Mouse (Mus musculus) lung, postnatal 4 days (tissue): ENCODE results near the gene Slc51b.

Experiments
- DNase-seq, 2 experiments: peaks; one replicate each; pipeline ENCODE4 v3.0.0; 2021

The Slc51b gene

GRCm38 (mm10) chr9:65422760-65423501 is at the start of gene Slc51b:
Gene Slc51b, minus strand, starts transcription at chr9:65422955.
- DNase-seq, result no peak

DNA sequence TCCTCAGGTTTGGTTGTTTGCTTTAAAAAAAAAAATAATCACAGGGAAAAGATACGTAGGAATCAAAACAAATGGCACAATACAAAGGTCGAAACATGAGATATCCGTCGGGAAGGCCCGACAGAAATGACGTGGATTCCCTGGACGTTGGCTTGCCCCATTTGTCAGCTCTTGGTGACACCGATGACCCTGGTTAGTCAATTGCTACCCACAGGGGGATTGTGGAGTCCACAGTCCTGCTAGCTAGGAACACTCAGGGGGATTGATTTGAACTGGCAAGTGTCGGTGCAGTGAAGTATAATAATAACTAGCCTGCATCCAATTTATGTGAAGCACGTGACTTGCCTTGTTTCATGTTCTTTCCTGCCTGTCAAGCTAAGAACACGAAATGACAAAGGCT is 44.9 kb upstream of the Slc51b start:
- DNase-seq, result no peak

DNA sequence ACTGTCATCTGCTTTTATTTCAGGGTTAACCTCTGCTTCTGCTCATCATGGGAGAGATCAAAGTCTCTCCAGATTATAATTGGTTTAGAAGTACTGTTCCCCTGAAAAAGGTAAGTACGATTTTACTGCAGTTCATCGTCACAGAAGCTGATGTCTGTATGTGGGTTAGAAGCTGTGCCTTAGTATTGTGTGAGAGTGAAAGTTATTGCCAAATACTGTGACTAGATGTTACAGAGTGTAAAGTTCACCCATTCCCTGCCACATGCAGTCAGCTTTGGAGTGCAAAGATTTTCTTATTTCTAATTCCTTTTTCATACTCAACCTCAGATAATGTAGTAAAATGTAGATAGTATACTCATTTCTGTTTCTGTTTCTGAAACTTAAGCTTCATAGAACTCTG is 42.5 kb upstream of the Slc51b start:
- DNase-seq, result no peak

- DNase-seq, result no peak
Measured at GRCm38 (mm10) chr9:65464161-65464560, 41.4 kb upstream of the Slc51b start.

GRCm38 (mm10) chr9:65462544-65462943 is 39.8 kb upstream of the Slc51b start:
- DNase-seq, result peak in 1 of 2 experiments; percentile 15

DNA sequence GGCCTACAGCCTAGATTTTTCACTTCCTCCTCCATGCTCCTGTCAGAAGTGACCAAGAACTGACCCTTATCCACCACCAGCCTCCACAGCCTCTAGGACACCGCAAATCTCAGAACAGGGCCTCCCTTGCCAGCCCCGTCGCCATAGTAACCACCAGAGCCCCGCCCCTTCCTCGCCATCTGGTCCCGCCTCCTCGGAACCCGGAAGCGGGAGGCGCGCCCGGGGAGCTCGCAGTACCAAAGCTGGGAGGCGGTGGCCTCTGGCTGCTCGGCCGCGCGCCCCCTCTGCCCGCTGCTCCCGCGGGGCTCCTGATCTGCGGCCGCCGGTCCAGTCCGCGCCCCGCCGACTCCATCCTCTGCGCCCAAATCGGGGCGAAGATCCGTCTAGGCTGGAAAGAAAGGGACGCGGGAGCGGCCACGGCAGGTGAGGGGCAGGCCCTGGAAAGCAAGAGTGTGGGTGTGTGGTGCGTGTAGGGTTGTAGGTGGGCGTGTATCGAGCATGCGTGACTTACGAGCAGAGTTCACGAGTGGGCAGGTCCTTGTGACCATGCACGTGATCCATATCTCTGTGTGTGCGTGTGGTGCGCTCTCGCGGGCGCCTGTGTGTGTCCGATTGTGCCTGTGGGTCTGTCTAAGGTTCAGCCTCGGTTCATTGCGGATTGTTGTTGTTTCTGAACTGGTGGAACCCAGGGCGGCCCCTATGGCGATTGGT is 38.1 kb upstream of the Slc51b start, which contains the start of gene Spg21:
Spg21 (plus strand) TSS at position 216 of the 711 bp plus-strand sequence.
- peak; percentile 97 to 99 for DNase-seq

DNA sequence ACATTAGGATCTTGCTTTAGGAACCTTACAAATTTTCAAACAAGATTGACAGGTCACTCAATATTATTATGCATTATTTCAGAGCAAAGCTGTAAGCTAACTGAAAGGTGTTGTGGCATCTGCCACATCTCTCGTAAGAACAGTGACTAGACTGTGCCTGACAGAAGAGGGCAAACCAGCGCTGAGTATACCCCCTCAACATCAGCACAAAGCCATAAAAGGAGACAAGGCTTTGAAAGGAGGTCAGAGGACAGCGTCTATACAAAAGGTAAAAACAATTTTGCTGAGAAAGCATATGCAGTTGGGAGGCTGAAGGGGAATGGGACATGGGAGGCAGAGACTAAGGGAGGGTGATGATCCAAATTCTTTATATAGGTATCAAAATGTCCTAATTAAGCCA is 37.4 kb upstream of the Slc51b start:
- no peak for DNase-seq

GRCm38 (mm10) chr9:65458975-65459374 is 36.2 kb upstream of the Slc51b start:
- DNase-seq, result no peak

DNA sequence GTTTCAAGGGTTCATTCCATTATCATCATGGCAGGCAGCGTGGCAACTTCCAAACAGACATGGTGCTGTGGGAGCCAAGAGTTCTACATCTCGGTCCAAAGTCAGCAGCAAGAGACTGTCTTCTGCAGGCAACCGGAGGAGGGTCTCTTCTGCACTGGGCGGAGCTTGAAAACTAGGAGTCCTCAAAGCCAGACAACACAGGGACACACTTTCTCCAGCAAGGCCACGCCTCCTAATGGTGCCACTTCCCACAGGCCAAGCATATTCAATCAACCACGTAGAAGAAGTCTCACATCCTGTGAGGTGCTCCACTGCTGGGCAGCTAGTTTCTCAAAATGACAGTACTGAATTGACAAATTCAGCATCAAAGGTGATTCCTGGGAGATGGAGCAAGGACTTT is 25.2 kb upstream of the Slc51b start:
- DNase-seq, result no peak

DNA sequence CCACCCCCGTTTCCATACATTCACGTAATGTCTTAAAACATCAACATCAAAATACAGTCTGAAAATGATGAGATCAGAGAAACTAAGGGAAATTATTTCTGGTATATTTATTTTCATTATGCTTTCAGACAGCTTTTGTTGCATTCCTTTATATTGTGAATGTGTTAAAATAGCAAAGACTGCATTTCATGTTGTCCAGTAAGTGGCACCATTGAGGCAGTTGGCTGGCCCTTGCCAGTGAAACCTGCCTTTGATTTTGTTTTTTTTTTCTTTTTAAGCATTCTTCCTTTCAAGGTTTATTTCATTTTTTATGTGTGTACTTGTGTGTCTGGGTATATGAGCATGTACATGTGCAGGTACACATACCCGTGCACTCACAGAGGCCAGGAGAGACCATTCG is 21.9 kb upstream of the Slc51b start:
- no peak for DNase-seq

DNA sequence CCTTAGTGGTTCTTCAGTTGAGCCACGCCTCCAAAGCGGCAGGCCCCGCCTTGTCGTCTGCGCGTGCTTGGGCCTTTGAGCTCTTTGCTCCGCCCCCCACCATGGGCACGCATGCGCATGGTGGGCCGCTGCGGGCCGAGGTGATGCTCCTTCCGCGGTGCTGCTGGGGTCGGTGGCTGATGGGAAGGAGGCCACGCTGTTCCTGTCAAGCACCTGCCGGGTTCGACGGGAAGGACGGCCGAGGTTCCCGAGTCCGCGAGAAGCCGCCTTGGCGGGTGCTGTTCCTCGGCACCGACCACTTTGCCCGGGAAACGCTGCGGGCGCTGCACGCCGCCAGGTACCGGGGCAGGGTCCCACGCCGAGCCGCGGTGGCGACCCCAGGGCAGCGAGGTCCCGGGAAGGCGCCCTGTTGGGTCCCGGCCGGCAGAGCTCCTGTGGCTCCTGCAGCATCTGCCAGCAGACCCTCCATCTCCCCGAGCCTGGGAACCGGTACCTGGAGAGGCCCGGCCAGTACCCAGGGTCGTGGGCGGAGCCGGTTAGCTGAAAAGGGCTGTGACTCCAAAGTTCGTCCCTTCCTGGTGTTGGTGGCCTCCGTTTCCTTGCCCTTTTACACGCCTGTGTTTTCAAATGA is 13.0 kb upstream of the Slc51b start, which contains the start of gene Mtfmt:
Mtfmt (plus strand) TSS at position 112 of the 631 bp plus-strand sequence.
- DNase-seq, result peak; percentile 95 to 96

GRCm38 (mm10) chr9:65435211-65435610 is 12.5 kb upstream of the Slc51b start:
- DNase-seq, result no peak

DNA sequence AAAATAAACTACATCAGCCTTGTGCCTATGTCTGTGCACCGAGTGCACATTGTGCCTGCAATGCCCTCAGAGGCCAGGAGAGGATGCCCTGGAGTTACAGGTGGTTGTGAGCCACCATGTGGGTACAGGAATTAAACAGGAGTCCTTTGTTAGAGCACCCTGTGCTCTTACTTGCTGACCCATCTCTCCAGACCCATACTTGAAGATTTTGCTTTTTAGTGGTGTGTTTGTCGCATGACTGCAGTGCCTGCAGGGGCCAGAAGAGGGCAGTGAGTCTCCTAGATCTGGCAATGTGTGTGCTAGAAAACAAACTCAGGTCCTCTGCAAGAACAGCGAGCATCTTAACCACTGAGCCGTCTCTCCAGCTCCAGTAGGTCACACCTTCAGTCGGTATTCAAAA is 11.4 kb upstream of the Slc51b start:
- peak; percentile 58 to 70 for DNase-seq

- DNase-seq, result peak; percentile 71 to 90
Measured at GRCm38 (mm10) chr9:65432236-65432635, 9.5 kb upstream of the Slc51b start.

- no peak for DNase-seq
Measured at GRCm38 (mm10) chr9:65430921-65431320, 8.2 kb upstream of the Slc51b start.

DNA sequence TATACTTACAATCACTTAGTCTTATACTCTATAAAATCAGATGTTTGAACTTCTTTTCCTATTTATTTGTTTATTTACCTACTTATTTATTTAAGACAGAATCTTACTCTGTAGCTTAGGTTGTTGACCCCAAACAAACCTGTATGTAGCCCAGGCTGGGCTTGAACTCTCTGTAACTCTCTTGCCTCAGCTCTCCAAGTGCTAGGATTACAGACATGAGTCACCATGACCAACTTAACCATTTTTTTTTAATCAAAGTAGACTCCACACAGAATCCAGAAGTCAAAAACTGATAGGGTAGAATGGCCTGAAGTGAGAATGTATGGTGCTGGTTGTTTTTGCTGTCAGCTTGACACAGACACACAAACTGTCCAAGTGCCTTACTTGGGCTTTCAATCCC is 7.6 kb upstream of the Slc51b start:
- DNase-seq, result no peak

GRCm38 (mm10) chr9:65428003-65428402 is 5.2 kb upstream of the Slc51b start:
- no peak for DNase-seq

DNA sequence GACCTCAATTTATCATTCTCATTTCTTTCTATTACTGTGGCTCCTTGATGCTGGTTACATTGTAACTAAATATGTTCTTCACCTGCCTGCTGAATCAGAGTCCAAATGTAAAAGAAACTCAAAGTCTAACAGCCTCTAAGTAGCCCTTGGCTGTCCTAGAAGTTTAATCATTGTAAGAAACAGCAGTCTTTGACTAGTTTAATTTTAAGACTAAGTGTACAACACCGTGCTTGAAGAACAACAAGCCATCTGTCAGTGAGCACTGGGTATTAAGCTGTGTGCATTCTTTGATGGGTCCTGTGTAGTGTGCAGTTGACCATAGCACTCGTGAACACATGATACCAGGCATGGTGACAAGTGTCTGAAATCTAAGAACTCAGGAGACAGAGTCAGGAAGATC is 4.8 kb upstream of the Slc51b start:
- DNase-seq, result no peak

DNA sequence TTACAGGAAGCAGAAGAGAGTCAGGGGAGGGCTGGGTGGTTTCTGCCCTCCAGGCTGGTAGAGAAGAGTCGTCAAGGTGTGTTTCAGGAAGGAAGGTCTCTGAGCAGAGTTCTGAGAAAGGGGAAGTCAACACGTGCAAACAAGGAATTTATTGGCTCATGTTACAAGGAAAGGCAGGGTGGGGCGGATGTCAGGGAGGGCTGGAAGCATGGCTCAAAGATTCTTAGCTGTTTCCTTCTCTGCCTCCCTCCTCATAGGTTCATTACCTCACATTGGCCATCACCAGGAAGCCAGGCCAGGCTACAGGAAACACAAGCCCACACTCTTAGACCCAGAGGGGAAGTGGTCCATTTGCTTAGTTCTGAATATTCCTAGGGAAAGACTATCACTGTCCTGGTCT is 1.6 kb upstream of the Slc51b start:
- no peak for DNase-seq

DNA sequence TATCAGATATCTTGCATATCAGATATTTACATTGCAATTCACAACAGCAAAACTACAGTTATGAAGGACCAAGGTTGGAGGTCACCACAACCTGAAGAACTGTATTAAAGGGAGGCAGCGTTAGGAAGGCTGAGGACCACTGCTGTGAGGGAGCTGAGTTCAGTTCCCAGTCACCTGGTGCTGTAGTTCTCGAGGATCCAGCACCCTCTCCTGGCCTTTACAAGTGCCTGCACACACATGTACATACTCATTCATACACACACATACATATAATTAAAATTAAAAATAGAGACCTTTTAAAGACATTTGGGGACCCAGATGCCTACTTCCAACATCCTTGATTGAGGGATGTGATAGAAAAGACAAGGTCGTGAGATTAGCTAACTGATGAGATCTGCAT is 3.1 kb downstream of the Slc51b start:
- DNase-seq, result no peak

DNA sequence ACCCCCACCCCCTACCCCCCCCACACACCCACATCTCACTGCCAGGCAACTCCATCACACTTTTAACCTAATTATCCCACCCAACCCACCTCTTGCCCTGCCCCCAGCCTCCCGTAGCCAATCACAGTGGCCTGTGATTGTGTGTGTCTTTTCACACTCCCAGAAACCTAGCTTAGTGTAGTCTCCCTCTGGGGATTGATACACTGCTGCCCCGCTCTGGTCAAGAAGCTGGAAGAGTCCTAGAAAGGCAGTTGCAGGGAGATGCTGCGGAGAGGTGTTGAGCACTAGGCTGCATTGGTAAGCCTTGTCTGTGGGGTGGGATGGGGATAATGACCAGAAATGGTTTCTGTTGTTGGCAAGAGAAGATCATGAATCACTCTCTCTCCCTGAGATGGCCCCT is 5.0 kb downstream of the Slc51b start:
- DNase-seq, result no peak

DNA sequence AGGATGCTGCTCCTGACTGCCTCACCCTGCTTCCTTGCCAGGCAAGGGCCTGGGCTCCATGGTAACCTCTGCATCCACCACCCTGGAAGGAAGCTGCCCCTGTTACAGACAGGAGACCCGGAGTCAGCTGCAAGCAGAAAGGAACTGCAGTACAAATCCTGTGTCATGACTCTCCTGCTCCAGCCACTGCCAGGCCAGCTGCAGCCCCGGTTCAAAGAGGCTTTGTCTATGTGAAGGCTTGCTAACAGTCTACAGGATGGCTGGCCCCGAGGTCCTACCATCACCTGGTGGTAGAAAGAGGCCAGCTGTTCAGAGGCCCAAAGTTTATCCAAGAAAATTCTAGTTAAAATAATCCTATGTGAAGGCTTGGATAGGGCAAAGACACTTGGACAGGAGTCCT is 11.4 kb downstream of the Slc51b start:
- no peak for DNase-seq

DNA sequence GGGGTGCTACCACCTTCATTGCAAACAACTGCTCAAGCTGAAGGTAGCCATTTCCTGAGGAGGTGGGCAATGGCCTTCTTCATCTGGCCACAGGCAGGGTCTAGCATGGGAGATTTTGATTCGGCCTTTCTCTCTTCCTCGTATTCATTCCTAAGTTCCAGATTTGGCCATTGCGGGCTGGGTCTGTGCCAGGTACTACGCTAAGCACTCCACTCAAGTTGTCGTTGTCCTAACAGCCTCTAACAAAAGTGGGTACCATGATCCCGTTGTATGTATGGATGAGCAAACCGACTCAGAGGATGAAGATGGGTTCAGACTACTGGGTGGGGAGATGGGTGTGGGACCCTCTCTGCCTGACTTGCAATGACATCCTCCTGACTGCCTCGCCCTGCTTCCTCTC is 12.4 kb downstream of the Slc51b start:
- peak in 1 of 2 experiments; percentile 39 for DNase-seq

- DNase-seq, result peak; percentile 57 to 81
Measured at GRCm38 (mm10) chr9:65408871-65409295, 13.9 kb downstream of the Slc51b start.
